Mouse (Mus musculus) liver, adult 2 months (tissue): ENCODE results near the gene Slc39a11.

Experiments used
- CTCF ChIP-seq: fragments of 200-500 bp; IDR thresholded peaks from 2 replicates; pipeline ENCODE4 v1.5.1; 2011; ENCODE audit warnings: low read depth, low read length, control low read depth
- POLR2A ChIP-seq: fragments of 200-500 bp; IDR thresholded peaks from 2 replicates; pipeline ENCODE4 v1.6.1; 2011; ENCODE audit warnings: low read length, control low read depth; ENCODE audit not compliant: insufficient read depth; ENCODE audit errors: extremely low read depth

- no peak for TF ChIP-seq POLR2A
- TF ChIP-seq CTCF: no peak
Measured at GRCm38 (mm10) chr11:113198586-113198985, 451.3 kb downstream of the Slc39a11 start.
